Mouse (Mus musculus): Measurements from ENCODE around the gene Khdrbs1. TPM values are rescaled to one million over a fixed set of nuclear protein-coding genes. Genes with fewer than 3 reads are reported as not detected.
A peak's percentile ranks its signal among the peaks of the same experiment; 100 is the strongest.

The Khdrbs1 gene
- polyA plus RNA-seq, 1 experiment, result 182 TPM

DNA sequence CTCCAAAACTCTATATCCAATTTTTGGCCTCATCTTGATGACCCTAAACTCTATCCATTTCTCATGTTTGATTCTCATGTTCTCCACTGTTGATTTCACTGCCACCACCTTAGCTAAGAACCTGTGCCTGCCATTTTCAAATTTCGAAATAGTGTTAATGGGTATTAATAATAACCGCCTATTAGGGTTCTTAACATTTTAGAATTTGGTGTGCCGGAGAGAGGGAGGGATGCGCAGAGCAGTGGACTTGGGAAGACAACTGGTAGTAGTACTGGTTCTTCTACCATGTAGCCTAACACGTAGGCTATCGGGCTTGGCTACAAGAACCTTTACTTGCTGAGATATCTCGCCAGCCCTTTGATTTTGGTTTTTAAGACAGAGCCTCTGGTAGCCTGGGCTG is 44.9 kb downstream of the Khdrbs1 start:
- Histone ChIP-seq H3K27me3 (ENCODE audit: control insufficient read depth, insufficient read depth, low read length, poor library complexity, severe bottlenecking) (no peaks in the 10 kb centered on the region), H3K4me3 (ENCODE audit: low read depth, low read length) (0 out of 2 replicates have a peak overlapping the region, but pooled peaks have one; percentile 96), H3K27ac (ENCODE audit: insufficient read depth, low read length) (peak overlapping the region; percentile 60; the same call in 1 of the 2 replicates), H3K36me3 (ENCODE audit: control insufficient read depth, insufficient read depth, low read length, poor library complexity, severe bottlenecking) (no peaks in the 10 kb centered on the region), H3K4me1 (ENCODE audit: control insufficient read depth, insufficient read depth, low read length) (no peaks in the 10 kb centered on the region), H3K9me3 (replicated peaks; ENCODE audit: control insufficient read depth, insufficient read depth, low read length, poor library complexity, severe bottlenecking) (no peaks in the 10 kb centered on the region), H3K9ac (ENCODE audit: low read depth, poor library complexity, severe bottlenecking) (peak overlapping the region; percentile 87)
- TF ChIP-seq POLR2A (IDR thresholded peaks at IDR 0.05; ENCODE audit: insufficient read depth, low read length) (no peak), EP300 (IDR thresholded peaks at IDR 0.05; ENCODE audit: insufficient read depth, low read depth, low read length) (no peak), CTCF (IDR thresholded peaks at IDR 0.05; ENCODE audit: low read depth, low read length) (no peak)

GRCm38 (mm10) chr4:129696158-129696985 is 45.7 kb downstream of the Khdrbs1 start, which contains the start of gene Tmem39b:
Tmem39b (minus strand) TSS chr4:129696838.
- Histone ChIP-seq H3K9me3 (replicated peaks; ENCODE audit: control insufficient read depth, insufficient read depth, low read length, poor library complexity, severe bottlenecking) (no peaks in the 10 kb centered on the region), H3K36me3 (ENCODE audit: control insufficient read depth, insufficient read depth, low read length, poor library complexity, severe bottlenecking) (no peaks in the 10 kb centered on the region), H3K27me3 (ENCODE audit: control insufficient read depth, insufficient read depth, low read length, poor library complexity, severe bottlenecking) (no peaks in the 10 kb centered on the region), H3K9ac (ENCODE audit: low read depth, poor library complexity, severe bottlenecking) (peak within 1 kb of the TSS; percentile 87), H3K4me3 (ENCODE audit: low read depth, low read length) (peak within 1 kb of the TSS; percentile 96), H3K4me1 (ENCODE audit: control insufficient read depth, insufficient read depth, low read length) (no peaks in the 10 kb centered on the region), H3K27ac (ENCODE audit: insufficient read depth, low read length) (peak within 1 kb of the TSS; percentile 60)
- TF ChIP-seq POLR2A (IDR thresholded peaks at IDR 0.05; ENCODE audit: insufficient read depth, low read length) (no peak), EP300 (IDR thresholded peaks at IDR 0.05; ENCODE audit: insufficient read depth, low read depth, low read length) (peak; percentile 10; the same call in 1 of the 2 replicates)

DNA sequence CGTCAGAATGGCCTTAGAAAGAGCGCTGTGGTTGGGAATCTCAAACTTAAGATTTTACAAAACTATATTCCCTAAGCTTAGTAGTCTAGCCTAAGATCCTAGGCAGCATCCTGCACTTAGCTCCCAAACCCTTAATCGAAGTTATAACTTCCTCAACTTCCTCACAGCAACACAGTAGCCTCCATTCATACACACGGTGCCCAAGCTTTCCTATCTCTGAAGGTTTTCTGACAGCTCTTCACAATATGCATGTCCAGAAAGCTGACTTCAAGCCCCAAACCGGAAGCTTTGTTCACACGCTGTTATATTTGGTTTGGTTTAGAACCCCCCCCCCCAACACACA is 46.3 kb downstream of the Khdrbs1 start:
- Histone ChIP-seq H3K27ac (ENCODE audit: insufficient read depth, low read length) (no peak overlapping the region), H3K4me1 (ENCODE audit: control insufficient read depth, insufficient read depth, low read length) (no peaks in the 10 kb centered on the region), H3K36me3 (ENCODE audit: control insufficient read depth, insufficient read depth, low read length, poor library complexity, severe bottlenecking) (no peaks in the 10 kb centered on the region), H3K27me3 (ENCODE audit: control insufficient read depth, insufficient read depth, low read length, poor library complexity, severe bottlenecking) (no peaks in the 10 kb centered on the region), H3K9me3 (replicated peaks; ENCODE audit: control insufficient read depth, insufficient read depth, low read length, poor library complexity, severe bottlenecking) (no peaks in the 10 kb centered on the region), H3K4me3 (ENCODE audit: low read depth, low read length) (peak overlapping the region; percentile 96), H3K9ac (ENCODE audit: low read depth, poor library complexity, severe bottlenecking) (no peak overlapping the region)
- TF ChIP-seq EP300 (IDR thresholded peaks at IDR 0.05; ENCODE audit: insufficient read depth, low read depth, low read length) (no peak), CTCF (IDR thresholded peaks at IDR 0.05; ENCODE audit: low read depth, low read length) (no peak), POLR2A (IDR thresholded peaks at IDR 0.05; ENCODE audit: insufficient read depth, low read length) (no peak)

GRCm38 (mm10) chr4:129684531-129684930 is 57.6 kb downstream of the Khdrbs1 start:
- H3K27me3 ChIP-seq (ENCODE audit: control insufficient read depth, insufficient read depth, low read length, poor library complexity, severe bottlenecking), result no peaks in the 10 kb centered on the region
- H3K36me3 ChIP-seq (ENCODE audit: control insufficient read depth, insufficient read depth, low read length, poor library complexity, severe bottlenecking), result peaks cover 2% of the 10 kb centered on the region; the same call in 1 of the 2 replicates
- no peak overlapping the region for H3K4me3 ChIP-seq (ENCODE audit: low read depth, low read length)
- no peaks in the 10 kb centered on the region for H3K4me1 ChIP-seq (ENCODE audit: control insufficient read depth, insufficient read depth, low read length)
- no peak overlapping the region for H3K9ac ChIP-seq (ENCODE audit: low read depth, poor library complexity, severe bottlenecking)
- TF ChIP-seq EP300 (IDR thresholded peaks at IDR 0.05; ENCODE audit: insufficient read depth, low read depth, low read length) (no peak), CTCF (IDR thresholded peaks at IDR 0.05; ENCODE audit: low read depth, low read length) (no peak)
- H3K9me3 ChIP-seq (replicated peaks; ENCODE audit: control insufficient read depth, insufficient read depth, low read length, poor library complexity, severe bottlenecking), result no peaks in the 10 kb centered on the region
- H3K27ac ChIP-seq (ENCODE audit: insufficient read depth, low read length), result no peak overlapping the region

- Histone ChIP-seq H3K27ac (ENCODE audit: insufficient read depth, low read length) (no peak overlapping the region), H3K9me3 (replicated peaks; ENCODE audit: control insufficient read depth, insufficient read depth, low read length, poor library complexity, severe bottlenecking) (no peaks in the 10 kb centered on the region), H3K4me1 (ENCODE audit: control insufficient read depth, insufficient read depth, low read length) (no peaks in the 10 kb centered on the region), H3K4me3 (ENCODE audit: low read depth, low read length) (no peak overlapping the region), H3K27me3 (ENCODE audit: control insufficient read depth, insufficient read depth, low read length, poor library complexity, severe bottlenecking) (no peaks in the 10 kb centered on the region), H3K9ac (ENCODE audit: low read depth, poor library complexity, severe bottlenecking) (no peak overlapping the region), H3K36me3 (ENCODE audit: control insufficient read depth, insufficient read depth, low read length, poor library complexity, severe bottlenecking) (peaks cover 2% of the 10 kb centered on the region; the same call in 1 of the 2 replicates)
- TF ChIP-seq EP300 (IDR thresholded peaks at IDR 0.05; ENCODE audit: insufficient read depth, low read depth, low read length), result no peak
- no peak for TF ChIP-seq POLR2A (IDR thresholded peaks at IDR 0.05; ENCODE audit: insufficient read depth, low read length)
- no peak for TF ChIP-seq CTCF (IDR thresholded peaks at IDR 0.05; ENCODE audit: low read depth, low read length)
Measured at GRCm38 (mm10) chr4:129683901-129684493, 58.1 kb downstream of the Khdrbs1 start.

DNA sequence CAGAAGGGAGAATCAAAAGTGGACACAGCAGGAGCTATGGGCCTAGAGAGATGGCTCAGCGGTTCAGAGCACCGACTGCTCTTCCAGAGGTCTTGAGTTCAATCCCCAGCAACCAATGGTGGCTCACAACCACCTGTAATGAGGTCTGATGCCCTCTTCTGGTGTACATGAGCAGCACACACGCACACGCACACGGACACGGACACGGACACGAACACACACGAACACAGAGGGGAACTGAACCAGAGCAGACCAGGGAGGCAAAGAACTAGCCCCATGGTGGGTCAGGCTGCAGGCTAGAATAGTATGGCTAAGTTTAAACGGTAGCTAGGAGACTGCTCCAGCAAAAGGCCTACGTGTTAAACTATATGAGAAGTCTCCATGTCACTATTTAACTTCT is 60.3 kb downstream of the Khdrbs1 start:
- peak; percentile 23 for TF ChIP-seq CTCF (IDR thresholded peaks at IDR 0.05; ENCODE audit: low read depth, low read length)
- no peak for TF ChIP-seq POLR2A (IDR thresholded peaks at IDR 0.05; ENCODE audit: insufficient read depth, low read length)
- Histone ChIP-seq H3K36me3 (ENCODE audit: control insufficient read depth, insufficient read depth, low read length, poor library complexity, severe bottlenecking) (peaks cover 2% of the 10 kb centered on the region; the same call in 1 of the 2 replicates), H3K4me3 (ENCODE audit: low read depth, low read length) (no peak overlapping the region), H3K27ac (ENCODE audit: insufficient read depth, low read length) (no peak overlapping the region), H3K9me3 (replicated peaks; ENCODE audit: control insufficient read depth, insufficient read depth, low read length, poor library complexity, severe bottlenecking) (no peaks in the 10 kb centered on the region), H3K27me3 (ENCODE audit: control insufficient read depth, insufficient read depth, low read length, poor library complexity, severe bottlenecking) (no peaks in the 10 kb centered on the region), H3K9ac (ENCODE audit: low read depth, poor library complexity, severe bottlenecking) (no peak overlapping the region), H3K4me1 (ENCODE audit: control insufficient read depth, insufficient read depth, low read length) (no peaks in the 10 kb centered on the region)
